33 mouse cellular contexts compared by ENCODE assay signal in the genomic region with DNA sequence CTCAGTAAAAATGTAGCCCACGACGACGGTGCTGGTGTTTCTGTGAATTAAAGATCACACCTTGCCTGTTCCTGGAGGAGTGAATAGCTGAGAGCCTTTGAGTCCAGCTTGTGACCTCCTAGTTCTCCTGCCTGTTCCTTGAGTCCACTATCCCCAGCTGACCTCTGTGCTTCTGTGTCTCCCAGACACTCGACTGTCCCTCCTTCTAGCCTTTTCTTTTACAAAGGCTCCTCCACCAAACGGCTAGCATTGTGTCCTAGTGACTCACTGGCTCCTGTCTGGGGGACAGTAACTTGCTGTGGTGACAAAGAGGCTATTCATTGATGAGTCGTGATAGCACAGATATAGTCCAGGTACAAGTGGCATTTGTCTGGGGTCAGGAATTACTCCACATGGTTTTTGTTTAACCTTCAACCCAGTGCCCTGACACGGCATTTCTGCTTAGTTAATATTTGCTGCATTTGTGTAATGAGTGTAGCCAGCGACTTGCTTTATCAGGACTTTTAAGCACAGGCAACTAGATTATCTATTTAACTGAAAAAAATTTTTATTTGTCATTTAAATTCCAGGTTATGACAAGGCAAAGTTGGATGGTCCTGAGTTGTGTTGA. TPM values are rescaled to one million over a fixed set of nuclear protein-coding genes. Genes with fewer than 3 reads are reported as not detected.
A peak's percentile ranks its signal among the peaks of the same experiment; 100 is the strongest.
DNase-seq lines count a peak whose midpoint lies in the region; ATAC-seq and TF ChIP-seq lines count a peak whose summit lies in the region.
"Had no signal": no experiment of that assay in that cellular context is flagged by ENCODE, and none has a peak within 500 bp of the region (broad histone marks: within the 10 kb centered on the region; RNA-seq: fewer than 3 reads in every experiment).

No protein-coding gene starts in this region.

- 36% methylated on average over 8 of the region's 8 CpGs for WGBS in intestine, postnatal 0 days
- WGBS in intestine, embryonic 15.5 days = 34% methylated on average over 8 of the region's 8 CpGs
- 38% methylated on average over 8 of the region's 8 CpGs for WGBS in liver, postnatal 0 days (ENCODE audit: insufficient replicate concordance)
- 43% methylated on average over 8 of the region's 8 CpGs for WGBS in liver, embryonic 11.5 days

- no peak for TF ChIP-seq EP300 in liver, postnatal 0 days (IDR thresholded peaks at IDR 0.05; ENCODE audit: low read depth)

- no peak overlapping the region for H3K9ac ChIP-seq in intestine, postnatal 0 days (ENCODE audit: low read depth, low read length)
- no peak overlapping the region for H3K9ac ChIP-seq in intestine, embryonic 15.5 days
- H3K9ac ChIP-seq in liver, postnatal 0 days (replicated peaks) = no peak overlapping the region
- no peak overlapping the region for H3K9ac ChIP-seq in liver, embryonic 11.5 days (ENCODE audit: low read depth, low read length)
- H3K9ac ChIP-seq: embryonic facial prominence, embryonic 12.5 days; heart, embryonic 15.5 days; limb, embryonic 15.5 days had no signal

- TF ChIP-seq CTCF in intestine, postnatal 0 days (IDR thresholded peaks at IDR 0.05; ENCODE audit: low read depth) = no peak
- no peak for TF ChIP-seq CTCF in liver, postnatal 0 days (IDR thresholded peaks at IDR 0.05; ENCODE audit: low read depth)

- no peaks in the 10 kb centered on the region for H3K27me3 ChIP-seq in intestine, postnatal 0 days (replicated peaks; ENCODE audit: control insufficient read depth, insufficient read depth, low read length)
- peaks cover 7% of the 10 kb centered on the region; the same call in 1 of the 2 replicates for H3K27me3 ChIP-seq in intestine, embryonic 15.5 days (replicated peaks)
- peaks cover 11% of the 10 kb centered on the region for H3K27me3 ChIP-seq in liver, postnatal 0 days (ENCODE audit: insufficient read depth, low read length)
- H3K27me3 ChIP-seq in liver, embryonic 11.5 days (replicated peaks; ENCODE audit: control insufficient read depth, insufficient read depth, low read length) = peaks cover 14% of the 10 kb centered on the region

- no peaks in the 10 kb centered on the region for H3K9me3 ChIP-seq in intestine, postnatal 0 days (ENCODE audit: control insufficient read depth)
- H3K9me3 ChIP-seq in intestine, embryonic 15.5 days = no peaks in the 10 kb centered on the region
- H3K9me3 ChIP-seq in liver, postnatal 0 days (ENCODE audit: low read length) = no peaks in the 10 kb centered on the region
- H3K9me3 ChIP-seq in liver, embryonic 11.5 days (ENCODE audit: control insufficient read depth, low read length) = no peaks in the 10 kb centered on the region
- H3K9me3 ChIP-seq: embryonic facial prominence, embryonic 12.5 days; heart, embryonic 10.5 days; heart, embryonic 15.5 days; limb, embryonic 10.5 days; limb, embryonic 15.5 days had no signal

- H3K36me3 ChIP-seq in intestine, postnatal 0 days (ENCODE audit: control insufficient read depth, insufficient read depth) = no peaks in the 10 kb centered on the region
- no peaks in the 10 kb centered on the region for H3K36me3 ChIP-seq in intestine, embryonic 15.5 days
- no peaks in the 10 kb centered on the region for H3K36me3 ChIP-seq in liver, postnatal 0 days (replicated peaks; ENCODE audit: insufficient read depth, low read length)
- no peaks in the 10 kb centered on the region for H3K36me3 ChIP-seq in liver, embryonic 11.5 days (ENCODE audit: control insufficient read depth, insufficient read depth, low read length)
- H3K36me3 ChIP-seq: embryonic facial prominence, embryonic 12.5 days; heart, embryonic 10.5 days; heart, embryonic 15.5 days; limb, embryonic 10.5 days; limb, embryonic 15.5 days had no signal

- no peaks in the 10 kb centered on the region for H3K4me1 ChIP-seq in intestine, postnatal 0 days (replicated peaks; ENCODE audit: control insufficient read depth, insufficient read depth, low read length)
- peaks cover 5% of the 10 kb centered on the region; the same call in 1 of the 2 replicates for H3K4me1 ChIP-seq in intestine, embryonic 15.5 days (replicated peaks)
- H3K4me1 ChIP-seq in liver, postnatal 0 days (ENCODE audit: insufficient read depth) = no peaks in the 10 kb centered on the region
- H3K4me1 ChIP-seq in liver, embryonic 11.5 days (replicated peaks; ENCODE audit: control insufficient read depth, insufficient read depth, low read length) = no peaks in the 10 kb centered on the region
- H3K4me1 ChIP-seq: embryonic facial prominence, embryonic 12.5 days; heart, embryonic 15.5 days; limb, embryonic 10.5 days had no signal

- no peak overlapping the region for H3K4me2 ChIP-seq in intestine, postnatal 0 days (replicated peaks; ENCODE audit: low read depth)
- no peak overlapping the region for H3K4me2 ChIP-seq in intestine, embryonic 15.5 days (replicated peaks)
- no peak overlapping the region for H3K4me2 ChIP-seq in liver, postnatal 0 days (ENCODE audit: low read depth, low read length)
- H3K4me2 ChIP-seq in liver, embryonic 11.5 days = no peak overlapping the region
- H3K4me2 ChIP-seq: embryonic facial prominence, embryonic 12.5 days; heart, embryonic 15.5 days; limb, embryonic 15.5 days; midbrain, embryonic 11.5 days had no signal

- H3K27ac ChIP-seq in intestine, postnatal 0 days (ENCODE audit: low read depth, low read length) = no peak overlapping the region
- H3K27ac ChIP-seq in intestine, embryonic 15.5 days = no peak overlapping the region
- no peak overlapping the region for H3K27ac ChIP-seq in liver, postnatal 0 days (ENCODE audit: low read depth)
- no peak overlapping the region for H3K27ac ChIP-seq in liver, embryonic 11.5 days (ENCODE audit: low read depth, low read length)
- H3K27ac ChIP-seq: embryonic facial prominence, embryonic 12.5 days; heart, embryonic 10.5 days; heart, embryonic 15.5 days; left cerebral cortex, adult 2 months; limb, embryonic 10.5 days; limb, embryonic 15.5 days had no signal

- DNase-seq in liver, postnatal 0 days = peak; percentile 26
- DNase-seq in liver, embryonic 11.5 days (ENCODE audit: low spot score) = no peak
- DNase-seq in kidney, postnatal 10 days = peak; percentile 41
- peak; percentile 77 for DNase-seq in yolk sac, embryonic 10.5 days (ENCODE audit: low spot score)
- no peak for DNase-seq in gastrocnemius, adult 8-10 months (ENCODE audit: low spot score in 2 of 2)
- DNase-seq in urinary bladder, postnatal 4 days (ENCODE audit: low spot score in 2 of 2) = no peak
- DNase-seq: adrenal gland, postnatal 10 days; cerebellum, adult 11 months; cerebellum, adult 9-11 months; embryo, embryonic 11 days; gastrocnemius, postnatal 25 days; heart, adult 11 months; lung, postnatal 36 days; spleen, adult 18-20 months; thymus, postnatal 4 days had no signal

- no peak overlapping the region for H3K4me3 ChIP-seq in intestine, postnatal 0 days (ENCODE audit: low read depth, low read length)
- H3K4me3 ChIP-seq in intestine, embryonic 15.5 days (replicated peaks) = no peak overlapping the region
- no peak overlapping the region for H3K4me3 ChIP-seq in liver, postnatal 0 days (ENCODE audit: low read depth, low read length)
- no peak overlapping the region for H3K4me3 ChIP-seq in liver, embryonic 11.5 days (ENCODE audit: low read depth, low read length)
- H3K4me3 ChIP-seq: embryonic facial prominence, embryonic 12.5 days; heart, embryonic 10.5 days; heart, embryonic 15.5 days; left cerebral cortex, adult 2 months; limb, embryonic 10.5 days; limb, embryonic 15.5 days had no signal

- ATAC-seq in intestine, postnatal 0 days = peak; percentile 14; the same call in 1 of the 2 replicates
- ATAC-seq in intestine, embryonic 15.5 days = no peak
- peak; percentile 32; the same call in 1 of the 2 replicates for ATAC-seq in liver, postnatal 0 days
- no peak for ATAC-seq in liver, embryonic 11.5 days (replicated peaks; ENCODE audit: low FRiP score)
- ATAC-seq: activated CD4-positive, CD25-positive, alpha-beta regulatory T cell, adult 4 months; CD4-positive, CD25-positive, alpha-beta regulatory T cell, adult 4 months; forebrain, embryonic 14.5 days; hindbrain, embryonic 16.5 days; intestine, embryonic 16.5 days; midbrain, embryonic 16.5 days had no signal

RNA-seq across cellular contexts. Expression of a gene that starts 6.5 kb away (rescaled TPM):
- 1.2 and 1.6 TPM in 2 replicates for polyA plus RNA-seq in intestine, postnatal 0 days (2015; fragmentation: Nextera tagmentation; extraction: Ambion mirVana)
- 1.7 TPM in 2 replicates for polyA plus RNA-seq in intestine, embryonic 15.5 days (2015; fragmentation: Nextera tagmentation; extraction: Ambion mirVana)
- 1.6 and 2.1 TPM in 2 replicates for polyA plus RNA-seq in liver, postnatal 0 days (2015; fragmentation: Nextera tagmentation; extraction: Ambion mirVana)
- 0.23 and 0.48 TPM in 2 replicates for polyA plus RNA-seq in liver, embryonic 11.5 days (2014; fragmentation: Nextera tagmentation; extraction: Ambion mirVana)
- under 1 TPM; 0.08 to 0.19 (median 0.13) TPM for total RNA-seq in gastrocnemius, adult 8-10 months (2022)
- total RNA-seq: megakaryocyte, adult 5-6 weeks; neutrophil, adult 5-6 weeks had no signal
- polyA plus RNA-seq: CD4-positive, CD25-positive, alpha-beta regulatory T cell, adult 4 months; thymus, postnatal 0 days had no signal

Comparison
In these comparisons a context has a peak if more than half of its experiments do, and no peak if none do; other contexts are left out.
1. ATAC-seq: peak in intestine, postnatal 0 days (single experiment) and liver, postnatal 0 days (single experiment); none in intestine, embryonic 15.5 days (single experiment) and liver, embryonic 11.5 days (single experiment).
2. DNase-seq: peak in liver, postnatal 0 days (single experiment), kidney, postnatal 10 days (single experiment) and yolk sac, embryonic 10.5 days (single experiment); none in liver, embryonic 11.5 days (single experiment), gastrocnemius, adult 8-10 months (0 of 2) and urinary bladder, postnatal 4 days (0 of 2).